Mouse (Mus musculus) megakaryocyte progenitor cell, adult 5-6 weeks (primary cell): ENCODE data around the gene Olfr1124. TPM values are rescaled to one million over a fixed set of nuclear protein-coding genes. Genes with fewer than 3 reads are reported as not detected.
"Not testable (repeated sequence)": the region's sequence is repeated elsewhere in the genome, so short reads cannot be mapped to it uniquely, and the experiment has no call there.

ENCODE experiments used
- ATAC-seq: replicated peaks from 2 replicates; pipeline ENCODE4 v1.8.0; 2016; ENCODE audit warnings: mild to moderate bottlenecking, moderate TSS enrichment, inconsistent platforms; ENCODE audit not compliant: poor library complexity
- total RNA-seq, 2 experiments: library from RNA; stranded (forward) in 1 of 2; stranded (reverse) in 1 of 2; fragments of 157-497, 149-512 nt in 1 of 2; fragments of 200-1000 nt in 1 of 2; gene quantifications; 2 replicates each; pipeline versions ENCODE4 v1.2.3 to v1.2.4; 2015 to 2017

The Olfr1124 gene
- total RNA-seq (2015) (not detected in 2 replicates), total RNA-seq (2017) (not detected in 2 replicates)

GRCm38 (mm10) chr2:87429975-87430374, at the start of gene Olfr1124:
Gene Olfr1124, plus strand, starts transcription at chr2:87430275.
- no peak for ATAC-seq

GRCm38 (mm10) chr2:87383935-87384334, 46.1 kb upstream of the Olfr1124 start:
- no peak for ATAC-seq

GRCm38 (mm10) chr2:87385549-87385948, 44.5 kb upstream of the Olfr1124 start, which contains the start of gene Olfr1122:
Gene Olfr1122, plus strand, starts transcription at chr2:87385849.
- no peak for ATAC-seq

- not testable (repeated sequence) for ATAC-seq
Measured at GRCm38 (mm10) chr2:87393605-87394004, 36.5 kb upstream of the Olfr1124 start.

- ATAC-seq = not testable (repeated sequence)
Measured at GRCm38 (mm10) chr2:87394686-87395085, 35.4 kb upstream of the Olfr1124 start.

GRCm38 (mm10) chr2:87416335-87416734, 13.7 kb upstream of the Olfr1124 start, which contains the start of gene Olfr1123:
Gene Olfr1123, plus strand, starts transcription at chr2:87416635.
- no peak for ATAC-seq

GRCm38 (mm10) chr2:87437731-87438130, 7.7 kb downstream of the Olfr1124 start:
- ATAC-seq = no peak

GRCm38 (mm10) chr2:87453662-87454061, 23.6 kb downstream of the Olfr1124 start, which contains the start of gene Olfr1126:
Gene Olfr1126, plus strand, starts transcription at chr2:87453962.
- no peak for ATAC-seq

GRCm38 (mm10) chr2:87461769-87462168, 31.7 kb downstream of the Olfr1124 start:
- no peak for ATAC-seq

- ATAC-seq = no peak
Measured at GRCm38 (mm10) chr2:87480207-87480606, 50.1 kb downstream of the Olfr1124 start.

- ATAC-seq = no peak
Measured at GRCm38 (mm10) chr2:87481158-87481557, 51.1 kb downstream of the Olfr1124 start.

- ATAC-seq = no peak
Measured at GRCm38 (mm10) chr2:87482276-87482675, 52.2 kb downstream of the Olfr1124 start.

Other genes starting within 250 kb of the Olfr1124 start
- not detected in 2 replicates for gene Olfr1112, start 242.5 kb upstream of the Olfr1124 start, total RNA-seq (2015)
- gene Olfr1112, start 242.5 kb upstream of the Olfr1124 start, total RNA-seq (2017) = not detected in 2 replicates
- gene Olfr1113, start 221.3 kb upstream of the Olfr1124 start, total RNA-seq (2015) = not detected in 2 replicates
- not detected in 2 replicates for gene Olfr1113, start 221.3 kb upstream of the Olfr1124 start, total RNA-seq (2017)
- gene Olfr1115, start 182.3 kb upstream of the Olfr1124 start, total RNA-seq (2015) = not detected in 2 replicates
- not detected in 2 replicates for gene Olfr1115, start 182.3 kb upstream of the Olfr1124 start, total RNA-seq (2017)
- not detected in 2 replicates for gene Olfr1116, start 162.7 kb upstream of the Olfr1124 start, total RNA-seq (2015)
- gene Olfr1116, start 162.7 kb upstream of the Olfr1124 start, total RNA-seq (2017) = not detected in 2 replicates
- gene Olfr1118, start 122.7 kb upstream of the Olfr1124 start, total RNA-seq (2015) = not detected in 2 replicates
- not detected in 2 replicates for gene Olfr1118, start 122.7 kb upstream of the Olfr1124 start, total RNA-seq (2017)
- gene Olfr1120, start 75.5 kb upstream of the Olfr1124 start, total RNA-seq (2015) = not detected in 2 replicates
- not detected in 2 replicates for gene Olfr1120, start 75.5 kb upstream of the Olfr1124 start, total RNA-seq (2017)
- gene Olfr1121, start 60.4 kb upstream of the Olfr1124 start, total RNA-seq (2015) = not detected in 2 replicates
- not detected in 2 replicates for gene Olfr1121, start 60.4 kb upstream of the Olfr1124 start, total RNA-seq (2017)
- gene Olfr1122, start 44.4 kb upstream of the Olfr1124 start, total RNA-seq (2015) = not detected in 2 replicates
- gene Olfr1122, start 44.4 kb upstream of the Olfr1124 start, total RNA-seq (2017) = not detected in 2 replicates
- gene Olfr1123, start 13.6 kb upstream of the Olfr1124 start, total RNA-seq (2015) = not detected in 2 replicates
- not detected in 2 replicates for gene Olfr1123, start 13.6 kb upstream of the Olfr1124 start, total RNA-seq (2017)
- gene Olfr1126, start 23.7 kb downstream of the Olfr1124 start, total RNA-seq (2015) = not detected in 2 replicates
- gene Olfr1126, start 23.7 kb downstream of the Olfr1124 start, total RNA-seq (2017) = not detected in 2 replicates
- gene Pramel7, start 66.8 kb downstream of the Olfr1124 start, total RNA-seq (2015) = not detected in 2 replicates
- gene Pramel7, start 66.8 kb downstream of the Olfr1124 start, total RNA-seq (2017) = not detected in 2 replicates
- gene Pramel6, start 76.3 kb downstream of the Olfr1124 start, total RNA-seq (2015) = not detected in 2 replicates
- not detected in 2 replicates for gene Pramel6, start 76.3 kb downstream of the Olfr1124 start, total RNA-seq (2017)
- gene Olfr153, start 101.5 kb downstream of the Olfr1124 start, total RNA-seq (2015) = not detected in 2 replicates
- gene Olfr153, start 101.5 kb downstream of the Olfr1124 start, total RNA-seq (2017) = not detected in 2 replicates
- not detected in 2 replicates for gene Olfr1128, start 115.3 kb downstream of the Olfr1124 start, total RNA-seq (2015)
- gene Olfr1128, start 115.3 kb downstream of the Olfr1124 start, total RNA-seq (2017) = not detected in 2 replicates
- not detected in 2 replicates for gene Olfr1129, start 143.6 kb downstream of the Olfr1124 start, total RNA-seq (2015)
- not detected in 2 replicates for gene Olfr1129, start 143.6 kb downstream of the Olfr1124 start, total RNA-seq (2017)
- not detected in 2 replicates for gene Olfr1130, start 175.9 kb downstream of the Olfr1124 start, total RNA-seq (2015)
- not detected in 2 replicates for gene Olfr1130, start 175.9 kb downstream of the Olfr1124 start, total RNA-seq (2017)
- not detected in 2 replicates for gene Olfr1131, start 196.8 kb downstream of the Olfr1124 start, total RNA-seq (2015)
- gene Olfr1131, start 196.8 kb downstream of the Olfr1124 start, total RNA-seq (2017) = not detected in 2 replicates
- not detected in 2 replicates for gene Olfr1132, start 207.3 kb downstream of the Olfr1124 start, total RNA-seq (2015)
- gene Olfr1132, start 207.3 kb downstream of the Olfr1124 start, total RNA-seq (2017) = not detected in 2 replicates
- gene Olfr1133, start 217.1 kb downstream of the Olfr1124 start, total RNA-seq (2015) = not detected in 2 replicates
- gene Olfr1133, start 217.1 kb downstream of the Olfr1124 start, total RNA-seq (2017) = not detected in 2 replicates
- not detected in 2 replicates for gene Olfr1134, start 228.2 kb downstream of the Olfr1124 start, total RNA-seq (2015)
- not detected in 2 replicates for gene Olfr1134, start 228.2 kb downstream of the Olfr1124 start, total RNA-seq (2017)
- gene Olfr1135, start 243.4 kb downstream of the Olfr1124 start, total RNA-seq (2015) = not detected in 2 replicates
- gene Olfr1135, start 243.4 kb downstream of the Olfr1124 start, total RNA-seq (2017) = not detected in 2 replicates